Mouse (Mus musculus): ENCODE measurements around the gene Mbd5.
A peak's percentile ranks its signal among the peaks of the same experiment; 100 is the strongest.

Mbd5 gene

DNA sequence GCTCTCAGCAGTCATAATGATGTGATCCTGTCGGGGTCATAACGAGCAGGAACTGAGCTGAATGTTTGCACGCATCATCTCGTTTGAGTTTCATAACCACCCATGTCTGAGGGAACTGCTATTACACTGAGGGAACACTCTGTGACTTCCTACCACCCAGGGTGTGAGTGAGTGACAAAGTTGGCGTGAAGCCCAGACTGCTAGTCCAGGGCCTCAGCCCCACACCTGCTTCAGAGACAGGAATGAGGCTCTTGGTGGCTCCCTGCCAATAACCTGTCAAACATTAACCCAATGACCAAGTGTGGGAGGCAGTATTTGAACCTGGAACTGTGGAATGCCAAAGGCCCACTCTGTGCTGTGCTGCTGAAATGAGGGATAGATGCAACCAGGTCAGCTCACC is 400.5 kb downstream of the Mbd5 start:
- DNase-seq (ENCODE audit: low spot score) = peak; percentile 84

DNA sequence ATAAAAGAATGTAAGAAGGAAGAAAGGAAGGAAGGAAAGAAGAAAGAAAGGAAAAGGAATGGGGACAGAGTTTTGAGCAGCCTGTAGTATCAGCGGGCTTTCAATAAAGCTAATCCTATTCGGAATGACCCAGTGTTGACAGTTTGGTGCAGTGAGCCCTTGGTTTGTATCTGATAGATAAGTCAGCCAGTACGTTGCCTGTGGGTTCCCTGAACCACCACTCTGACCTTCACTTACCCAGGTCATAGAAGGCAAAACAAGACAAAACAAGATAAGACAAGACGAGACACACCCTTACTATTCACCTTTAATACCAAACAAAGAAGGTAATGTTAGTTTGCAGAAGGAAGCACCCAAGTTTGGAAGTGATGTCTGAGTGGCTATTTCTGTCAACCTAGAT is 401.5 kb downstream of the Mbd5 start:
- DNase-seq (ENCODE audit: low spot score) = no peak

DNA sequence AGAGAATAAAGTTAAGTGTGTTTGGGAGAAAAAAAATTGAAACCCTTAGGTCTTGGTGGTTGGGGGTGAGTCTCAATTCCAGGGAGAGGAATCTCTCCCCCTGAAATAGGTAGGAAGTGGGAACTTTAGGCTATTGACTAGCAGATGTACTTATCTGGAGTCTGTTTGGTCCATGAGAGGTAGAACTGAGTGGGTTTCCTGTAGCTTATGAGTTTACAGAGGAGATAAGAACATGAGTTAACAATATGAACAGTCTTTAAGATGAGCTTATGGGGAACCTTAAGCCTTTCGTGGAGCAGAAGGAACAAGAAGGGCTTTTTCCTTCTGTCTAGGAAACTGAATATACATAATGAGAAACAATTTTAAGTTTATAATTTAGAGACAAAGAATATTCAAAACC is 404.8 kb downstream of the Mbd5 start:
- no peak for DNase-seq (ENCODE audit: low spot score)

DNA sequence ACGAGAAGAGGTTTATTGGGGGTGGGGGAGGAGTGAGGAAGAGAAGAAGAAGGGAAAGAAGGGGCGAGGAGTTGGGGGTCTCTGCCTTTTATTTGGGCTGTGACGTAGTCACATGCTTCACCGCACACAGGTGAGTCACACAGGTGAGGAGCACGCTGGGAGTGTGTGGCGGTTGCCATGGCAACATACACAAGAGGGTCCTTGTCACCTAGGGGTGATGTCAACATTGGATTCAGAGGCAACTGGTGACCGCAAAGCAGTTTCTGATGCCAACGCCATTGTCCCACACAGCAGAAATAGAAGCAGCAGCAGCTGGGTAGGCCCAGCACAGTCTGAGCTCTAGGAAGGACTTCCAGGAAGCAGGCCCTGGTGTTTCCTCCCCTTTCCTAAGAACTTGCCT is 406.6 kb downstream of the Mbd5 start:
- DNase-seq (ENCODE audit: low spot score) = no peak

DNA sequence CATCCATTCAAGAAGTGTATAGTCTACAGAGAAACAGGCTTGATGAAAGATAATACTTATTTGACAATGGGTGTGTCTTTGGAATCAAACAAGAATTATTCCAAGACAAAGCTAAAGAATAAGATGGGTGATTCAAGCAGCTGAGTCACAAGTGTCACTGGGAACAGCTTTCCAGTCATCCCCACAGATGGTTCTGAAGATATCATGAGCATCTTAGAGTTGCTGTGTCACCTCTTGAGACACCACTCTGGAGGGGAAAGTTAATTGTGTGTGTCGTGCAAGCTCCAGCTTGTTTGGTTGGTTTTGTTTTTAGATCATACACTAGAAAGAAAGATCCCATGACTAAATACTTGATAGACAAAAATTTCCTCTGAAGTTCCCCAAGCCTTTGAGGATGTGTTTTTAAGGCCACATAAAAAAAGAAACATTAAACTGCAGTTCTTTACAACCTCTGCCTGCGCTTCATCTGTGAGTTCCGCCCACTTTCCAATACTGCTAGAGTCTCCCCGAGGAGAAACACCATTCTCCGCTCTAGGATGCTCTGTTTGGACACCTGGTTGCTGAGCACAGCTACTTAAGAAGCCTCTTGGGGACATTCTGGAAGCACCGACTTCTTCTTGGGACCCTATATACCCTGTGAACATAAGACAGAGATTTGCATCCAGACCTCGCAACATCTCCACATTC is 409.0 kb downstream of the Mbd5 start:
- DNase-seq (ENCODE audit: low spot score) = no peak

DNA sequence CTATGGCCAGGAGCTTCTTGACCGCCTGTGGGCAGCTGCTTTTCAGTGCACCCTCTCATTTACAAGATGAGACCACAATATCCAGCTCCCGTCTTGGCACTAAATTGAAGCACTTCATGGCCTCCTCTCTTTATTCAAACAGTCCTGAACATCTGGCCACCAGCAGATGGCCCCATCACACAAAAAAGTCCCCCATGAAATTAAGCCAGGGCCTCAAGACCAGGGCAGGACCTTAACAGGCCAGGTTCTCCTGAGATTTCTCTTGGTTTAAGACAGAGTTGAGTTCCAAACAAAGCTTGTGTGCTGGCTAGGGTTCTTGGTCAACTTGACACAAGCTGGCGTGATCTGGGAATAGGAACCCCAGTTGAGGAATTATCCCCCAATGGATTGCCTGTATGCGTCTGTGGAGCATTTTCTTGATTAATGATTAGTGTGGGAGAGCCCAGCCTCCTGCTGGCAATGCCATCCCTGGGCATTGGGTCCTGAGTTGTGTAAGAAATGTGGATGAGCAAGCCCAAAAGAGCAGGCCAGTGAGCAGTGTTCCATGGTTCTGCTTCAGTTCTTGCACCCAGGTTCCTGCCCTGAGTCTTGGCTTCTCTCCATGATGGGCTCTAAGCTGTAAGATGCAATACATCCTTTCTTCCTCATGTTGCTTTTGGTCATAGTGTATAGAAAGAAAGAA is 409.7 kb downstream of the Mbd5 start:
- DNase-seq (ENCODE audit: low spot score) = peak; percentile 41

DNA sequence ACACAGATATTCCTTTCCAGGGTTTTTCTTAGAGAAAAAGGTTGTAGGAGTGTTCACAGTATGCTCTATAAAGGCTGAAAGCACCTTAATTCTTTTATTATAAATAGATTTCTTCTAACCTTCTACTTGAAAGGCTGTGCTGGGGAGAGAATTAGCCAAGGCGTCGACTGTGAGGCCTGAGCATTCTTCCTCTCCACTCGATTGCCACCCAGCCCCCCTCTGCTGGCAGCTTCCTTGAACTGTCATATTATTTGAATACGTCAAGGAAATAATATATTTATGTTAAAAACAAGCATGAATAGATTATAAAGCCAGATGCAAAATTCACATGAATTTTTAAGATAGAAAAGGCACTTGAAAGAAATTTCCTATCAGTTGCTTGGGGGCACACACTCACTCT is 410.4 kb downstream of the Mbd5 start:
- no peak for DNase-seq (ENCODE audit: low spot score)

DNA sequence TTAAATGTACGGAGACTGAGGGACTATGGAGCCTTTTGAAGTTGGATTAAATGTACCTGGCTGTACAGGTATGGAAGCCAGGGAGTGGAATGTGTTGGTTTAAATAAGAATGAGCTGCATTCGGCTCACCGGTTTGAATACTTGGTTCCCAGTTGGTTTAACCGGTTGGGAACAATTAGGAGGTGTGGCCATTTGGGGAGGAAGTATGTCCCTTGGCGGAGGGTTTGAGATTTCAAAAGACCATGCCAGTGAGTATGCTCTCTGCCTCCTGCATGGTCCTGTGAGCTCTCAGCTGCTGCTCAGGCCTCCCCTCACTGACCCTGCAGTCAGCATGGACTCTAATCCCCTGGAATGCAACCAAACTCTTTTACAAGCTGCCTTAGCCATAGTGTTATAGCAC is 415.2 kb downstream of the Mbd5 start:
- no peak for DNase-seq (ENCODE audit: low spot score)

DNA sequence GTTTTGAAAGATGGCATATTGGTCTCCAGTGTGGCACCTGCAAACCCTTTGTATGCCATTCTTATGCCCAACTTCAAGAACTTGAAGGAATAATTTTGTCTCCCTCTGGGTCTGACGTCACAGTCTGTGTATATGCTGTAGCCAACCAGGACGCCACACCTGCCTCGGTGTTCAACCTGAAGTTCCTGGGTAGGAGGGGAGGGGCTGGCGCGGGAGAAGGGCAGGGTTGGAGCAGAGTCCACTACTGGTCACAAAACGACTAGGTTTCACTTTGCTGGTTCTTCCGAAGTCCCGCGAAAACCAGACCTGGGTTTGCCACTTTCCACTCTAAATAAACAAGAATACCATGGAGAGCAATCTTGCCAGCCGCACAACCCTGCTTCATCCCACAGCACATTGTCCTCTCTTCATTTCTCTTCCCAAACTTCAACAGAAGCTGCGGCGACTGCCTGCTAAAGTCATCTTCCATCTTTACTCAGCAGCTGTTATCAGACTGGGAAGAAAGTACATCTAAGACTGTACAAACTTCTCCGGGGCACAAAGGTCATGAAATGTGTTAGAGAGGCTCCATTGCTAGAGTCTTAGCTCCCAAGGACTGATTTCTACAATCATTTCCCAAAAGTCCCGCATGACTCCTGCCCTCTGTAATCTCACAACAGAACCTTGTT is 417.7 kb downstream of the Mbd5 start:
- DNase-seq (ENCODE audit: low spot score) = peak; percentile 85

DNA sequence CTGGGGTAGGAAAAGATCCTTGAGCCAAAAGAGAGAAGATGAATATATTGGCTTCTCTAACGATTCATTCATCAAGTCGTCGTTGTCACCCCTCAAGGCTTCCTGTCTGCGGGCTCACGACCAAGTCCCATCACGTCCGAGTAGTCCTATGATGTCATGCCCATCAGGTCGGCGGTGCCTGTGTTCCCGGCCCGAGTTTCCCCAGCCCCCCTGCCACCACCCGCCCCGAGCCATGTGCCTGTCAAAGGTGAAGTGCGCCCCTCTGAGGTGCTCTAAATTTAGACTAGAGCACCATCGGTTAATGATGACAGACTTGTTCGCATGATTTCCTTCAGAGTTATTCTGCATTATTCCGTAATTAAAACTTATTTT is 418.2 kb downstream of the Mbd5 start:
- no peak for DNase-seq (ENCODE audit: low spot score)

DNA sequence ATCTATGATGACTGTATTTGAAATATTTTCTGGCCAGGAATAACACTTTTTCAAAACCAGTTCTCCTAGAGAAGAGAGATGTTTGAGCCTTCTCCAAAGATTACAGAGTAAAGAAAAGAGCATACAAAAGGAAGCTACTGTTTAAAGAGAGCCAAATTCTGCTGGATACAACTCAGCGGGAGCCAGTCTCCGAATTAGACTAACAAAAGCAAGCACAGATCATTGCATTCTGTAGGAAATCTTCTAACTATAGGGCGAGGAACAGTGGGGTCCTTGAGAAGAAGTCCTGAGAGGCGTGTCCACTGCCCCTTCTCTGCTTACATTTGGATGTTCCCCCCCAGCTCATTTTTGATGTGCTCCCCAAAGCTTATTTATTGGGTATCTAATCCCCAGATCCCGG is 422.3 kb downstream of the Mbd5 start:
- DNase-seq (ENCODE audit: low spot score) = no peak

DNA sequence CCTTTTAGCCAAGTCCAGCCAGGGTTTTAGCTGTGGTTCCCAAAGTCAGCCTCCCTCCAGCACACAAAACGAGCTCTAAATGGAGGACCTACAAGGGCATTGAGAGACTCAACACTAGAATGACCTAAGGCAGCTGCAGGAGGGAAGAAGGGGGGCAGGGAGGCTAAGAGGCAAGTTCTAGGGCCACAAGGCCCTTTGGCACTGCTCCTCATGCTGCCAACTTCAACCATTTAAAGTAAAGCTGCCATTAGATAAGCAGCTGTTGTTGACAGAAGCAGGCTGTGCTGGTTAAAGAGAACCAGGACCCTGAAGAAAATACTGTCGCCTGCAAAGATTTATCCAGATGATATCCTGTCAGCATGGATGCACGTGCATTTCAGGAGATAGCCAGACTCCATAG is 423.3 kb downstream of the Mbd5 start:
- DNase-seq (ENCODE audit: low spot score) = no peak
